Mouse (Mus musculus) embryonic facial prominence, embryonic 13.5 days (tissue): ENCODE results near the gene Pex12. TPM values are rescaled to one million over a fixed set of nuclear protein-coding genes. Genes with fewer than 3 reads are reported as not detected.
A peak's percentile ranks its signal among the peaks of the same experiment; 100 is the strongest.
"Not testable (repeated sequence)": the region's sequence is repeated elsewhere in the genome, so short reads cannot be mapped to it uniquely, and the experiment has no call there.

Experiments
- ATAC-seq: fragments of 200-750 bp; cut with Nextera tagmentation; 2 replicates; pipeline ENCODE4 v1.8.0; 2017; ENCODE audit warnings: low read depth; ENCODE audit not compliant: insufficient number of reproducible peaks, insufficient read depth, low FRiP score, low TSS enrichment
- H3K27ac ChIP-seq: fragments of 300-500 bp; sonication (generic); 2 replicates; pipeline ENCODE4 v1.5.1; 2015; ENCODE audit warnings: moderate library complexity, mild to moderate bottlenecking, inconsistent platforms
- H3K27me3 ChIP-seq: fragments of 300-500 bp; sonication (generic); 2 replicates; pipeline ENCODE4 v1.6.1; 2015; ENCODE audit warnings: mild to moderate bottlenecking, inconsistent platforms
- H3K36me3 ChIP-seq: fragments of 300-500 bp; sonication (generic); 2 replicates; pipeline ENCODE4 v1.6.1; 2015; ENCODE audit warnings: mild to moderate bottlenecking, inconsistent platforms
- H3K4me1 ChIP-seq: fragments of 300-500 bp; sonication (generic); 2 replicates; pipeline ENCODE4 v1.6.1; 2015; ENCODE audit warnings: inconsistent platforms
- H3K4me2 ChIP-seq: fragments of 300-500 bp; sonication (generic); 2 replicates; pipeline ENCODE4 v1.6.1; 2015; ENCODE audit warnings: moderate library complexity, mild to moderate bottlenecking, inconsistent platforms
- H3K4me3 ChIP-seq: fragments of 300-500 bp; sonication (generic); 2 replicates; pipeline ENCODE4 v1.5.1; 2015; ENCODE audit warnings: mild to moderate bottlenecking, inconsistent platforms
- H3K9ac ChIP-seq: fragments of 300-500 bp; sonication (generic); 2 replicates; pipeline ENCODE4 v1.6.1; 2015; ENCODE audit warnings: mild to moderate bottlenecking, inconsistent platforms
- H3K9me3 ChIP-seq: fragments of 300-500 bp; sonication (generic); 2 replicates; pipeline ENCODE4 v1.6.1; 2016; ENCODE audit warnings: inconsistent platforms
- WGBS: fragments of 180-500 bp; shearing (Covaris S2); methylation state at CpG from one replicate; pipeline ENCODE4 v1.1.7; 2015; ENCODE audit warnings: mixed read lengths; 5-methylcytosine and 5-hydroxymethylcytosine counted together
- polyA plus RNA-seq: library from polyadenylated mRNA; unstranded; fragments of >200 nt; fragmentation: Nextera tagmentation; extraction: Ambion mirVana; gene quantifications from 2 replicates; pipeline ENCODE4 v1.2.1, GENCODE M21; 2015

The Pex12 gene
- polyA plus RNA-seq, 1 experiment from 2014 or later = 15.4 TPM

GRCm38 (mm10) chr11:83285627-83286026, 16.8 kb downstream of the Pex12 start:
- Histone ChIP-seq H3K27me3 (no peaks in the 10 kb centered on the region), H3K4me1 (no peaks in the 10 kb centered on the region), H3K9me3 (no peaks in the 10 kb centered on the region), H3K36me3 (no peaks in the 10 kb centered on the region), H3K4me2 (no peak overlapping the region), H3K9ac (no peak overlapping the region), H3K27ac (no peak overlapping the region), H3K4me3 (no peak overlapping the region)
- 88% methylated on average over 4 of the region's 4 CpGs for WGBS
- ATAC-seq = no peak

- no peak overlapping the region for H3K4me3 ChIP-seq
- no peak overlapping the region for H3K9ac ChIP-seq
- H3K4me1 ChIP-seq = no peaks in the 10 kb centered on the region
- no peaks in the 10 kb centered on the region for H3K27me3 ChIP-seq
- H3K9me3 ChIP-seq = no peaks in the 10 kb centered on the region
- ATAC-seq = no peak
- no peaks in the 10 kb centered on the region for H3K36me3 ChIP-seq
- no peak overlapping the region for H3K4me2 ChIP-seq
- no peak overlapping the region for H3K27ac ChIP-seq
- 63% methylated on average over 2 of the region's 2 CpGs for WGBS
These were observed 20.3 kb downstream of the Pex12 start for GRCm38 (mm10) chr11:83282084-83282483.

DNA sequence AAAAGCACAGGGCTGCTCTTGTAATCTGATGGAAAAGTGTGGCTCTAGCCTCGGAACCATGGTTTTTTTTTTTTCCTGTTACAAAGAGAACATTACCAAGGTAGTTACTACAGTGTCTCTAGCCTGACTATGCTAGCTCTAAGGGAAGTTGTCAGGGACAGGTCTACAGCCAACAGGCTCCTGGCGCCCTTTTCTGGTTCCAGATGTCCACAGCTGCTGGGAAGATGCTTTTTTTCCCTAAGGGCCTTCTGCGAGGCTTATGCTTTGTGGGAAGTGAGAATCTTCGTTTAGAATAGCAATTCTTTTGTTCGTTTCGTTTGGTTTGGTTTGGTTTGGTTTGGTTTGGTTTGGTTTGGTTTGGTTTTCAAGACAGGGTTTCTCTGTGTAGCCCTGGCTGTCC, 22.7 kb downstream of the Pex12 start:
- no peaks in the 10 kb centered on the region for H3K27me3 ChIP-seq
- no peak overlapping the region for H3K4me2 ChIP-seq
- 70% methylated on average over 6 of the region's 6 CpGs for WGBS
- H3K4me3 ChIP-seq = no peak overlapping the region
- ATAC-seq = no peak
- H3K4me1 ChIP-seq = no peaks in the 10 kb centered on the region
- H3K36me3 ChIP-seq = no peaks in the 10 kb centered on the region
- H3K9me3 ChIP-seq = no peaks in the 10 kb centered on the region
- H3K9ac ChIP-seq = no peak overlapping the region
- no peak overlapping the region for H3K27ac ChIP-seq

GRCm38 (mm10) chr11:83279024-83279423, 23.4 kb downstream of the Pex12 start:
- 82% methylated on average over 4 of the region's 4 CpGs for WGBS
- Histone ChIP-seq H3K9ac (no peak overlapping the region), H3K27me3 (no peaks in the 10 kb centered on the region), H3K4me1 (no peaks in the 10 kb centered on the region), H3K4me3 (no peak overlapping the region), H3K36me3 (no peaks in the 10 kb centered on the region), H3K27ac (no peak overlapping the region), H3K4me2 (no peak overlapping the region), H3K9me3 (no peaks in the 10 kb centered on the region)
- ATAC-seq = no peak

- Histone ChIP-seq H3K4me1 (no peaks in the 10 kb centered on the region), H3K4me2 (no peak overlapping the region), H3K9me3 (no peaks in the 10 kb centered on the region), H3K27me3 (no peaks in the 10 kb centered on the region), H3K9ac (no peak overlapping the region), H3K4me3 (no peak overlapping the region), H3K36me3 (no peaks in the 10 kb centered on the region), H3K27ac (no peak overlapping the region)
- no peak for ATAC-seq
- 61% methylated on average over 7 of the region's 7 CpGs for WGBS
These were observed 26.1 kb downstream of the Pex12 start for GRCm38 (mm10) chr11:83276251-83276650.

DNA sequence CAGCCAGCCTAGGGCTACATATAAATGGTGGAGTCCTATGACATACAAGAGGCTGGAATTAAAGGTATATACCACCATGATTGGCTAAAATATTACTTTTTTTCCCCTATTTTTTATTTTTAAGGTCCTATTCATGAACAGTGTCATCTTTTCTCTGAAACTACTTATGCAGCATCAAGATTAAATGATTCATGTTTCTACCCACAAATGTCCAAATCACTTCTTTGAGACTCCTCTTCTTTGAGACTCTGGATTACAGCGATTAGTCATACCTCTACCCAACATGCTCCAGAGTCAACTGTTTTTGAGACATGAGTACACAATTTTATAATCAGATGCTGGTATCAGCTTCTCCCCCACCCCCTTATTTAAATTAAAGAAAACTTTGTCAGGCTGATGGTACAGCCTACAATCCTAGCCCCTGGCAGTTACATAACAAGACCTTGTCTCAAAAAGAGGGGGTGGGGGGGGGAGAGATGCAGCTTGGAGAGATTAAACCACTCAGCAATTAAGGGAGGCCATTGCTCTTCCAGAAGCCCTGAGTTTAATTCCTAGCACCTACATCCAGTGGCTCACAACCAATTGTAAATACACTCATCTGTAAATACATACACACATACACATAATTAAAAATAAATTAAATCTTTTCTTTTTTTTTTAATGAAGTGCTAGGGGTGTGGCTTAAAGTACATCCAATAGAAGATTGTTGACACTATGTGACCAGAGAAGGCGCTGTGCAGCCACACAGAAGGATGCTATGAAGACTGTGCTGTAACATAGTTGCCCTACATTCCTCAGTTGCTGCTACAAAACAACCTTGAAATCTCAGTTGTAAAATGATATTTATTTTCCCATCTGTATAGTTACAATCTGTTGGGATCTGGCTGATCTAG, 30.2 kb downstream of the Pex12 start:
- Histone ChIP-seq H3K9ac (no peak overlapping the region), H3K4me2 (no peak overlapping the region), H3K4me3 (no peak overlapping the region), H3K27me3 (no peaks in the 10 kb centered on the region), H3K4me1 (no peaks in the 10 kb centered on the region; the same call in 1 of the 2 replicates), H3K27ac (no peak overlapping the region), H3K36me3 (no peaks in the 10 kb centered on the region), H3K9me3 (no peaks in the 10 kb centered on the region)
- WGBS = 11% methylated on average over 2 of the region's 2 CpGs
- no peak for ATAC-seq

DNA sequence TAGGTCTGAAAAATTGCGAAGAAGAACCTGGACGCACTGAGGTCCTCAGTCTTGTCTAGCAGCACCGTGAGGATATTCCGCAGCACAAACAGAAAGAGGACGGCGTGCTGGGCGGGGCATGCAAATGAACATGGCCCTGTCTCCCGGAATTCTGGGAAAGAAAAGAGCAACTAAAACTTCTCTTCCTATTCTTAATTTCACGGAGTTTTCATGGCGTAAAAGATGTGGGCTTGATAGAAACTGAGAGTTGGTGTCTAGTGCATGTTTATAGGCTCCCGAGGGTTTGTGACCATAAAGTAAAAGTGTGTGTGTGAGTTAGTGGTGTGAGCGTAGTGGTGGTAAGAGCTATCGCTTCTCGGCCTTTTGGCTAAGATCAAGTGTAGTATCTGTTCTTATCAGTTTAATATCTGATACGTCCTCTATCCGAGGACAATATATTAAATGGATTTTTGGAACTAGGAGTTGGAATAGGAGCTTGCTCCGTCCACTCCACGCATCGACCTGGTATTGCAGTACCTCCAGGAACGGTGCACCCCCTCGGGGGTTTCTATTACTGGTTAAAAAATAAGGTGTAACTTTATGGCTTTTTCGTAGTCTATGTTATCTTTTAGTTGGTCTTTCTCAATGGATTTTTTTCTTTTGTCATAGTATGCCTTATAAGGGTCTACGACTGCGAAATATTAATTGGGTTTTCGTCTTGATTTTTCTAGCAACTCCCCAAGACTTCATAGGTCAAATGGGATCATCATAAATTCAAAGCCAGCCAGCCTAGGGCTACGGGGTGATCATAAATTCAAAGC, 31.0 kb downstream of the Pex12 start:
- peak overlapping the region; percentile 54 for H3K4me3 ChIP-seq
- no peaks in the 10 kb centered on the region for H3K36me3 ChIP-seq
- peak; percentile 83 for ATAC-seq
- H3K9ac ChIP-seq = peak overlapping the region; percentile 73
- H3K4me1 ChIP-seq = no peaks in the 10 kb centered on the region; the same call in 1 of the 2 replicates
- H3K4me2 ChIP-seq = peak overlapping the region; percentile 69
- WGBS = under 1% methylated on average over 26 of the region's 26 CpGs
- H3K9me3 ChIP-seq = no peaks in the 10 kb centered on the region
- peak overlapping the region; percentile 79 for H3K27ac ChIP-seq
- H3K27me3 ChIP-seq = no peaks in the 10 kb centered on the region

- peak overlapping the region; percentile 54 for H3K4me3 ChIP-seq
- H3K4me2 ChIP-seq = peak overlapping the region; percentile 69
- H3K9me3 ChIP-seq = no peaks in the 10 kb centered on the region
- H3K27me3 ChIP-seq = no peaks in the 10 kb centered on the region
- 0% methylated on average over 6 of the region's 6 CpGs for WGBS
- H3K9ac ChIP-seq = peak overlapping the region; percentile 73
- H3K4me1 ChIP-seq = no peaks in the 10 kb centered on the region; the same call in 1 of the 2 replicates
- H3K36me3 ChIP-seq = no peaks in the 10 kb centered on the region
- H3K27ac ChIP-seq = no peak overlapping the region; the same call in 1 of the 2 replicates
- ATAC-seq = no peak
These were observed 31.6 kb downstream of the Pex12 start for GRCm38 (mm10) chr11:83270842-83271150.

GRCm38 (mm10) chr11:83263146-83263545, 39.2 kb downstream of the Pex12 start:
- H3K27ac ChIP-seq = no peak overlapping the region

GRCm38 (mm10) chr11:83262673-83263072, 39.7 kb downstream of the Pex12 start:
- no peak overlapping the region for H3K9ac ChIP-seq
- H3K9me3 ChIP-seq = no peaks in the 10 kb centered on the region
- no peaks in the 10 kb centered on the region for H3K36me3 ChIP-seq
- no peaks in the 10 kb centered on the region for H3K4me1 ChIP-seq
- no peak overlapping the region for H3K4me2 ChIP-seq
- whole genome bisulfite sequencing = 96% methylated on average over 1 of the region's 1 CpGs
- no peak for ATAC-seq
- no peak overlapping the region for H3K27ac ChIP-seq
- no peak overlapping the region for H3K4me3 ChIP-seq
- no peaks in the 10 kb centered on the region for H3K27me3 ChIP-seq

More at GRCm38 (mm10) chr11:83263146-83263545, 39.2 kb downstream of the Pex12 start:
- no peaks in the 10 kb centered on the region for H3K4me1 ChIP-seq
- H3K27me3 ChIP-seq = no peaks in the 10 kb centered on the region
- no peaks in the 10 kb centered on the region for H3K9me3 ChIP-seq
- WGBS = 55% methylated on average over 3 of the region's 3 CpGs
- no peak overlapping the region for H3K4me2 ChIP-seq
- H3K9ac ChIP-seq = no peak overlapping the region
- no peak overlapping the region for H3K4me3 ChIP-seq
- no peak for ATAC-seq
- H3K36me3 ChIP-seq = no peaks in the 10 kb centered on the region

DNA sequence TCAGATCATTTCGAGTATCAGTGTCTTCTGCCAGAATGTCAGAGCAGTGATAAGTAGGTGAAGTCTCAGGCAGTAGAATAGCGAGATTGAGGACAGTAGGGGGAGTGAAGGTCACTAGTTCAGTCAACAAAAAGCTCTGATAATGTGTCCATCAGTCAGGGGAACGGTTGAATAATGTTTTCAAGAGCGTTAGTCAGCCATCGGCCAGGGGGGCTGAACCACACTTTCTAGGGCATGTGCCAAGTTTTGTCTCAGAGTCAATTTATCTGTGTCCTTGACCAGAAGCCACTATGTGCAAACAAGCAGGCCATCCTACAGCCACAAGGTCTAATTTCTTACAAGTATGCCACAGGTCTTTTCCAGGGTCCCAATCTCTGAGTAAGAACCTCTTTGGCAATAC, 45.2 kb downstream of the Pex12 start:
- H3K36me3 ChIP-seq, H3K9me3 ChIP-seq, H3K27me3 ChIP-seq, H3K27ac ChIP-seq, ATAC-seq, H3K9ac ChIP-seq, H3K4me3 ChIP-seq, H3K4me2 ChIP-seq, H3K4me1 ChIP-seq: not testable (repeated sequence)
- WGBS = 71% methylated on average over 5 of the region's 5 CpGs
